Mouse (Mus musculus) heart, adult 18-20 months (tissue): ENCODE data around the gene Fam207a. TPM values are rescaled to one million over a fixed set of nuclear protein-coding genes. Genes with fewer than 3 reads are reported as not detected.

Source experiments
- DNase-seq, 2 experiments: peaks; one replicate each; pipeline ENCODE4 v3.0.0; 2021 to 2022; ENCODE audit warnings: mixed read lengths in 1 of 2
- total RNA-seq, 2 experiments: library from RNA; stranded (reverse); gene quantifications; 2 replicates each; pipeline ENCODE4 v1.2.3; 2021

Fam207a gene
- total RNA-seq, 2 experiments from 2014 or later, result 8.3 to 10.5 TPM

DNA sequence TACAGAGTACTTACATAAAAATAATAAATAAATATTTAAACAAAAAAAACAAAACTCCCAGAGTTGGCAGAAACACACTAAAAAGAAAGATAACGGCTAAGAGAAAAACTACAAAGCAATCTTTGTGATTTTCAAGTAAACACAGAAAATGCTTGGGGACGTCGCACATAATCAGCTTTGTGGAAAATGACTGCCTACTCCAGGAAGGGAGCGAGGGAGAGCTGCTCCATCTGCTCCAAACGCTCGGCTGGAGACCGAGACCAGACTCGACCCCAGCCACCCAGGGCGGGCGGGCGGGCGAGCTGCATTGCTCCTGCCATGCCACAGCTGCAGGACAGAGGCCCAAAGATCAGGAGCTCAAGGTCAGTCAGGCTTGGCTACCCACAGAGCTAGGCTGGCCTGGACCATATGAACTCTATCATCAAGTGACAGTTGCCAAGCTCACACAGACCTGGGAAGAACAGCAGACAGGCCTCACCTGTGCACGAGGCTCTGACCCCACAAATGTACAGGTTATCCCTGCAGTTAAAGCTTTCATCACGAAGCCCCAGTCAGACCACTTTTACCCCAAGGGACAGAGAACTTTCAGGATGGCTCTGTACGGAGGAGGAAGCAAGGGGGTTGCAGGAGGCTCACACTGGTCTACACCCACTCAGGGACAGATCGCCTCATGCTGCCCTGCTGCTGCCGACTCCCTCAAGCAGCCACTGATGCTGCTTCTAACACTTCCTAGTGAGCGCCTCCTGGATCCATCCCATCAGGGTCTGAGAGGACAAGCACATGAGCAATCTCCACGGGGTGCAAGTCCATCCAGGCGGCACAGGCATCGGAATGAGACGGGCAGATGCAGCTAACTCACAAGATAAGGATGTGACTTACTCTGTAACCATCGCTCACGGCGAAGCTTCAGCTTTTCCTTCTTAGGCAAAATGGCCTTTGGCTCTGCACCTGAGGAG lies 12.3 kb downstream of the Fam207a start:
- no peak for DNase-seq

DNA sequence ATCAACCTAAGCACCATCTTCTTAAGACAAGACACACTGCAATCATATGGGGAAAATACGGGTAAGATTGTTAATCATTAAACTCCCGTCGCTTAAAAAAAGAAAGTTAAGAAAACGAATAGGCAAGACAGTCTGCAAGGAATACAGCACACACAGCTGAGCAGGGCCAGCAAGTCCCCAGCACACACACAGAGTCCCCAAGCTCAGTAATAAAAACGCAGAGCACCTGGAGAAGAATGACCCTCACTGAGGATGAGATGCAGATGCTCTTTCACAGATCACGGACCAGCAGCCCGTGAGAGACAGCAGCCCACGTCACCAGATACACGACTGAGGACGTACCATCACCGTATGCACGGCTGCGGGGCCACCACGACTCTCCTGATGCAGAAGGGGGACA lies 14.9 kb downstream of the Fam207a start:
- no peak for DNase-seq

DNA sequence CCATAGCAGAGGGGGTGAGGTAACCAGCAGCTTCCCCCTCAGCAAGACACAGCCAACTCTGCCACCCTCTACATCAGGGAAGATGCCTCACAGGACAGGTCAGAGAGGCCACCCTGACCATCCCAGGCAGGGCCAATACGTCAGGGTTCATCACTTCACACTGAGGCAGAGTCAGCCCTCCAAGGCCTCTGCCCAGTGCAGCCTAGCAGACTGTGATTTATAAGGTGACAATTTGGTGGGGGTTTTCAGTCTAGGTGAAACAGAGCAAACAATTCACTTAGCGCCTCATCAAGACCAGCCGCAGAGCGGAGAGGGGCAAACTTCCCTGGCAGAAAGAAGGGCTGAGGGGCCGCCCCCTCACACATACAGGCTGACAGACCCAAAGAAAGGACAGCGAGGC lies 17.3 kb downstream of the Fam207a start:
- DNase-seq, result no peak

DNA sequence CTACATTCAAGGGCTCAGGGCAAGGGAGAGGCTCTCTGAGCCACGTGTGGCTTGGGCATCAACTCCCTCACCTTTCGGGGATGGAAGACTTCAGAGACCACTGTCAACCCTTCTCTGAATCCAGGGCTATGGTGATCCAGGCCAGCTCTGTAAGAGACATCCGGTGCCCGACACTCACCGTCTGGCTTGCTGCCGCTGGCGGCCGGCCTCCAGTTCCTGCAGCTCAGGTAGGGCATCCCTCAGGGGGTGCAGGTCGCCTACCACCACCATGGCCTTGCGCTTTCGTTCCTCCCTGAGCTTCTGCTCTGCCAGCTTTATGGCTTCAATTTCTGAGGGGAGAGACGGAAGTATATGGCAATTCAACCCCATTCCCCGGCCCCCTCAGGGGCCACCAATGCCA lies 18.4 kb downstream of the Fam207a start:
- DNase-seq, result no peak

GRCm38 (mm10) chr10:77492885-77493284 lies 22.7 kb downstream of the Fam207a start:
- DNase-seq, result no peak

- DNase-seq, result no peak
Measured at GRCm38 (mm10) chr10:77491585-77491984, 24.0 kb downstream of the Fam207a start.

DNA sequence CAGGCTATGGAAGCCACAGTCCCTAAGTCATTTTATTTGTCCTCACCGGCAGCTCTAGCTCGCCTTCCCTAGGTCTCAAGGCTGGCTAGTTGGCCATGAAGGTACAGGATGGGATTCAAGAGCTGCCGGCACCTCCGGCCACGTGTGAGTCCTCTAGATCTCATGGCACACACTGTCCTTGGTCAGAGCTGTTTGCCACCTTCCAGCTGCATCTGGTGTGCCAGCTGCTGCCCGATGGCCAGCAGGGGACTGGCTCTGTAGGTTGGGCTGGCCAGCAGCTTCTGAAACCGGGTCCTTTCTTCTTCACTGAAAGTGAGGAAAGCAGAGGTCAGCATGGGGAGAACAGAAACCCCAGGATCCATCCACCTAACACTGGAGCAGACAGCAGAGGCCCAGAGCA lies 27.4 kb downstream of the Fam207a start:
- peak in 1 of 2 experiments; percentile 49 for DNase-seq

DNA sequence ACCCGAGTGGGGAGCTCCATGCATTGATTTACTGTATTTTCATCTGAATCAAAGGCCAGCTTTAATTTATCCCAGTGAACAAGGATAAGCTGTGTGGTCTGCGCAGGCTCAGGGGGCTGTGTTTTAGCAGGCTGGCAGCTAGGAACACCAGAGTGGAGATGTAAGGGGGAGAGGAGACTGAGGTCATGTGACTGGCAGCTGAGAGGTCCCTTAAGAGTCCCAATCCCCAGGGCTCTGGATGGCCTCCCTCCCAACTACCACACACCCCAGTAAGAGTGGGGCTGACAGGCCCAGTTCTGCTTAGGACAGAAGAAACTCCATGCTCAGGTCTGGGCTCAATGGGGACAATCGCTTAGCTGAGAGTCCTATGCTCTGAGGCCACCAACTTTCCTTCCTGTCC lies 29.8 kb downstream of the Fam207a start:
- no peak for DNase-seq

GRCm38 (mm10) chr10:77484205-77484935 lies 31.2 kb downstream of the Fam207a start:
- peak; percentile 85 to 87 for DNase-seq

DNA sequence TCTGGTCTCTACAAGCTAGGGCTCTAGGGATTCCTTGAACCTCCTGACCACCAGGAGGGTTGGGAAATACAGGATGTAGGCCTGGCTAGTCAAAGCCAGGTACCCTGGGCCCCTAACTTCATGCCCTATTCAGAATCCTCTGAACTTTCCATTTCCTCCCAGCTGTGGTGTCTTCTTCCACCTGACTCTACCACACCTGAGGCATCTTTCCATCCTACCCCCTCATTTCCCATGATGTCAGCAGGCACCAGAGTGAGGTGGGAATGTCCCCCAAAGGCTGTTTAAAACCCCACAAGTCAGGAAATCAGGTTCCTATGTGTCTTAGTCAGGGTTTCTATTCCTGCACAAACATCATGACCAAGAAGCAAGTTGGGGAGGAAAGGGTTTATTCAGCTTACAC lies 33.8 kb downstream of the Fam207a start:
- DNase-seq, result no peak

DNA sequence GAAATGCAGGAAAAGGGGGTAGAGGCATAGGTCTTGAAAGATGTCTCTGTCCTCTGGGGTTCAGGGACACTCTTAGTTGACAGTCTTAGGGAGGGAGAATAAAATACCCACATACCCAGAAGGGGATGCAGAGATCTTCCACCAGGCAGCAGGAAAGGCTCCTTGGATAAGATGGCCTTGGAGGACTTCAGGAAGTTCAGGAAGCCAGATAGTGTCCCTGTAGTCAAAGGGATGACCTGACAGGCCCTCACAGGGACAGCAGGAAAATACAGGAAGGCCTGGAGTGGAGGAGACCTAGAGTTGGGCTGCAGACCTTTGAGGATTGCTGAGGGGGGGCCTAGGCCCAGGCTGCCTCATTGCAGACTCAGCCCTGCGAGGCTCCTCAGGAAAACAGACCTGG lies 35.6 kb downstream of the Fam207a start:
- no peak for DNase-seq

DNA sequence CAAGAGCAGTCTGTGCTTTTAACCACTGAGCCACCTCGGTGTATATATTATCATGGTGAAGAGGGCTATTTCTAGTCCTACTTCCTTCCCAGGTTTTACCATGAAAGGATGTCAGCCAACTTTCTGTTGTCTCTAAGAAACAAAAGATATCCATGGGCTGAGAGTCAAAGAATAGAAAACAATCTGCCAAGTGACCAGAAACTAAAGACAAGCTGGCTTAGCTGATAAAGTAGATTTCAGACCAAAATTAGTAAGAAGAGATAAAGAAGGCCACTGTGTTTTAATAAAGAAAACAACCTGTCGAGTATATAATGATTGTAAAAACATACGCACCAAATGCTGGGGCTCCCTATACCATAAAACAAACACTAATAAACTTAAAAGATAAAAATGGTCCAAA lies 38.7 kb downstream of the Fam207a start:
- no peak for DNase-seq

- no peak for DNase-seq
Measured at GRCm38 (mm10) chr10:77472188-77472587, 43.4 kb downstream of the Fam207a start.

GRCm38 (mm10) chr10:77471512-77471911 lies 44.1 kb downstream of the Fam207a start:
- DNase-seq, result no peak

DNA sequence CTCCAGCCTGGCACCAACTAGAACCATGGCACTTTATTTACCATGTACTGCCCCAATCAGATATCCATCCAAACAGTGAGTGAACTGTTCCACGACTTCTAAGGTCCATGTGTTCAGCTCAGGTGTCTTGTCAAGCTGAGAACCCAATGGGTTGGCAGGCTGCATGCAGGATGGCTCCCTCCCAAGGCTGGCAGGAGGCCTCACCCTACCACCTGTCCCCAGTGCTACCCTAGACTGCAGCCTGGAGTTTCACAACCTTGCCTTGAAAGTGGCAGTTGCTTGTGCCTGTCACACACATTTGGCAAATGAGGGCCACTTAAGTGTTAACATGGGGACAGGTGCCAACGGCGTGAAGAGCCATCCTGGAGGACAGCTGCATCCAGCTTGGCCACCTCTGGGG lies 44.8 kb downstream of the Fam207a start:
- DNase-seq, result no peak

DNA sequence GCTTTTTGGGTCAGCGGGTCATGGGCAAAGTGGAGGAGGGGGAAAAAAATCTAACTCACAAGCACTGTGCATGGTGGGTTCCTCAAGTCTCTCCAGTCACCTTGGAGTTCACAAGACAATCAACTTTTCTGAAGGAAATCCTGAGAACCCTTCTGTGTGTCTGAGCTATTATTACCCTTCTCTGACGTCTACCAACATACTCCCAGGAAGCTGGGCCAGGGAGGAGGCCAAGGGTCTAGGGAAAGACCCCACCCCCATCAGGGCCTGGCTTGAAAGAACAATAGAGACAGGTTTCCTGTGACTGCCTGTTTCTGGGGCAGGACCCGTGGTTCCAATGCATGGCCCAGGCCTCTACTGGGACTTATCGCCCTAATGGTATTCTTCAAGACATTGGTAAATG lies 46.9 kb downstream of the Fam207a start:
- peak in 1 of 2 experiments; percentile 35 for DNase-seq

DNA sequence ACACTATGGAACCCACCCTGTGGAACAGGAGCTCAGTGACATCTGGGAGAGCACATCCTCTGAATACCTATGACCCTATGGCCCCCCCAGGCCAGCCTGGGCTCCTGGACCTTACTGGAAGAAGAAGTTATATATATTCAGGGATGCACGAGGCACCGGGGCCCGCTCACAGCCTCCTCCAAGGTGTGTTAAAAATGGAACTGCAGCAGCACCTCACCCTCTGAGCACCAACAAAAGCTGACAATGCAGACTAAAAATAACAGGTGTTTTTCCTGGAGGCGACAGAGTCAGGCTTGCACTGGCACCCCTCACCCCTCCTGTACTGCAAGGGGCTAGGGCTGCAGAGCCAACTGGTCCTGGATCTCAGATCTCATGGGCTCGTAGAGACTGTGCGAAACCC lies 48.2 kb downstream of the Fam207a start:
- DNase-seq, result no peak

- DNase-seq, result no peak
Measured at GRCm38 (mm10) chr10:77465902-77466301, 49.7 kb downstream of the Fam207a start.

DNA sequence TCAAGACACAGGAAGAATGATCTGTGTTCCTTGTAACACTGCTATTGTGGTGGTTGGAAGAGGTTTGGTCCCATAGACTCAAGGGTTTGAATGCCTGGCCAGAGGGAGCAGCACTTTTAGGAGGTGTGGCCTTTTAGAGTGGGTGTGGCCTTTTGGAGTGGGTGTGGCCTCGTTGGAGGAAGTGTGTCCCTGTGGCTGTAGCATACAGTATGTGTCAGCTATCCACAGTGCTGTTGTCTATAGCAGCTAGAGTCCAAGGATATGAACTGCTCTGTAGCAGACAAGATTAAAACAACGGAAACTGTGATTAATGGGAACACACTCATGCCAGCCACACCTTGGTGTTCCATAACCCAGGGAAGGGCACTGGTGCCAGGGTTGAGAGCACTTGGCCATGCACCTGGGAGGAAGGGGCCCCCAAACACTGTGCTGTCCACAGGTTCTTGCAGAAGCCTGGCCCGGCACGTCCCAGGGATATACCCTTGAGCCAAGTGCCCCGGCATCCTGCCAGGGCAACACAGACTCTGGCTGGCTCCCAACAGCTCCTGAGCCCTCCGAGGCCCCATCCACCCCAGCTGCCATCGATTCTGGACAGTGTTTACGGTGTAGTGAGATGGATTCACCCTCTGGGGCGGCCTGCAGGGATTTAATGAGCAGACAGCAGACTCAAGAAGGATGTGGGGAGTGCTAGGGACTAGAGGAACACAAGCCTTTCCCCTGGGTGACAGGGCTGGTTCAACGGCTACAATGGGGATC lies 51.2 kb downstream of the Fam207a start:
- DNase-seq, result peak; percentile 76 to 79

GRCm38 (mm10) chr10:77461161-77461560 lies 54.4 kb downstream of the Fam207a start:
- no peak for DNase-seq

DNA sequence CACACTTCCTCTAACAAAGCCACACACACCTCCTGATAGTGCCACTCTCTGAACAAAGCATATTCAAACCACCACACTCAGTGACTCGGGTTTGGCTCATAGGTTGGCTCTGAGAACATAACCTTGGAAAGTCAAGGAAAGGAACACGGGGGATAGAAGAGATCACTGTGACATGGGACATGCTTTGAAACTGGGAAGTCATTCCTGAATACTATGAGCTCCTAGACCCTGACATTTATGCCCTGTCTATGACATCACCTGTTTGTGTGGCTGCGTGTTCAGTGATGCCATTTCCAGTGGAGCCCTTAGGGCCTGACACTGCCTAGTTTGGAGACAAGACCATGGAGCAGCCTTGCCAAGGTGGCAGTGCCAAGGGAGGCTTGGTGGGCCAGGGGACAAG lies 57.9 kb downstream of the Fam207a start:
- DNase-seq, result no peak

- DNase-seq, result peak; percentile 65 to 83
Measured at GRCm38 (mm10) chr10:77456507-77456906, 59.1 kb downstream of the Fam207a start.
